Mouse (Mus musculus) liver, postnatal 0 days (tissue): ENCODE results near the gene C2cd4c.

ENCODE experiments used
- CTCF ChIP-seq: sonication (generic); IDR thresholded peaks from 2 replicates; pipeline ENCODE4 v1.5.1; 2016; ENCODE audit warnings: antibody characterized with exemption, low read depth
- EP300 ChIP-seq: IDR thresholded peaks from 2 replicates; pipeline ENCODE4 v1.6.1; 2016; ENCODE audit warnings: antibody characterized with exemption, low read depth, mild to moderate bottlenecking

DNA sequence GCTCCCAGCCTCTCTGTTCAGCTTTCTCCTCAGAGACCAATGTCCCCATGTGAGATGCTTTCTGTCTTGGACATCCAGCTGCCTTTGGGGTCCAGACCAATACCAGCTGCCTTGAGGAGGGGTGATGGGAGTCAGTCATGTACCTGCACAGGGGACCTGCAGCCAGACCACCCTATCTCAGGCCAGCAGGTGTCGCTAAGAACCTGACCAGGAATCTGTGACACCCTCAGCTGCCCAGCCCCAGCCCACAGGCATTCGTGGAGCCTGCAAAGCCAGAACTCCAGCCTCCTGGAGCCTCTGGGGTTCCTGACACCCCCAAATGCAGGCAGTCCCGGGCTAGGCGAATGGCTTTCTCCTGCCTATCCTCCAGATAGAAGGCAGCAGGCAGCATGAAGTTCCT lies 45.0 kb upstream of the C2cd4c start:
- TF ChIP-seq EP300 (no peak), CTCF (peak; percentile 56)
